Mouse (Mus musculus): Measurements from ENCODE around the gene Tspyl1.
"Not testable (repeated sequence)": the region's sequence is repeated elsewhere in the genome, so short reads cannot be mapped to it uniquely, and the experiment has no call there.

The Tspyl1 gene

DNA sequence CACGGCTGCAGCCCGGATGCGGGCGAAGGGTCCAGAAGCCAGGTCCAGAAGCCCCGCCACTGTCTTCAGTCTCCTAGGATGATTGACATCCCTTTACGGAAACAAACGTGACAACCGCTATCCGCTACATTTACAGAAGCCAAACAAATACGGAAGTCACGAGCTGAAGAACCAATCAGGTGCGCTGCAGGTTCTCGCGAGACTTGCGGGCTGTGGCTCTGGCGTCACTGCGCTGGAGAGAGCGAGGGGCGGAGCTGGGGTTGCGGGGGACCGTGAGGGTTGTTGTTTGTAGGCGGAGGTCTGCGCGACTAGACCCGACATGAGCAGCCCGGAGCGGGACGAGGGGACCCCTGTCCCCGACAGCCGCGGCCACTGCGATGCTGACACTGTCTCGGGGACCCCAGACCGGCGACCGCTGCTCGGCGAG lies at the start of gene Tspyl1:
Tspyl1 (plus strand) TSS at position 229 of the 427 bp plus-strand sequence.
- DNase-seq = peak; percentile 99

DNA sequence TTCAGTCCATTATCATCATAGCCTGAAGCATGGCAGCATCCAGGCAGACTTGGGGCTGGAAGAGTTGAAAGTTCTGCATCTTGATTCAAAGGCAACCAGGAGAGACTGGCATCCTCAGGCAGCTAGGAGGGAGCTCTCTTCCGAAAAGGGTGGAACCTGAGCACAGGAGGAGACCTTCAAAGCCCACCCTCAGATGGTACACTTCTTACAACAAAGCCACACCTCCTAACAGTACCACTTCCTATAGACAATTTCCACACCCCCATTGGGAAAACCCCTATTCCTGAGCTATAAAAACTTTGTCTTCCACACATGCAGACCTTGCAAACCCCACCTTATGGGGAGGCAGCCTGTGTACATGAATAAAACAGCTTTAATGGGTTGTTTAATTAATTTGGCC lies 48.6 kb upstream of the Tspyl1 start:
- no peak for DNase-seq

DNA sequence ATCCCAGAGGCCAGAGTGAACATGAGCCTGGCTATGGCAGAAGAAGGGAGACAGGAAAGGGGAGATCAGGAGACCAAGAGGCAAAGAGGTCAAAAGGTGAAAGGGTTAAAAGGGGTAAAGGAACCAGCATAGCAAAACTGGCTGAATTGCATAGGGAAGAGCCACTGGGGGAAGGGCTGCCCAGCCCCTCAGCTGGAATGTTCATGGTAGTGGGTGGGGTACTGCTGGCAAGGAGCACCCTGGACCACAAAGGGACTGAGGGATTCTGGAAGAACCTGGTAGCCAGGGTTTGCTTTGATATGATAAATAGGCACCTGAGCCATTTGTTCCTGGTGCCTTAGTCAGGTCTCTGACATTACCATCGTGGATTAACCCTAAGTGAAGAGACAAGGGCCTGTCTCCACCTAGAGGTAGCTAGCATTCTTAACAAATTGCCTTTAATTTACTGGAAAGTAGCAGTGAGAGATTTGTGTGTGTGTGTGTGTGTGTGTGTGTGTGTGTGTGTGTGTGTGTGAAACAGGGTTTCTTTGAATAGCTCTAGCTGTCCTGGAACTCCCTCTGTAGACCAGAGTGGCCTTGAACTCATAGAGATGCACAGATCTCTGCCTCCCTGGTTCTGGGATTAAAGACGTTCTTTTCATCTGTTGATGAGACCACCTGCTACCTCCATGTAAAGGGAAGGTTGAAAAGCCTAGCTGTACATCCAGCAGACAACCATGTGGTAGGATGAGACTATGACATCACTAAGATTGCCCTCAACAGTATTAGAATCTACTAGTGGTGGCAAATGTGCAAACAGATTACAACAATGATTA lies 47.9 kb upstream of the Tspyl1 start:
- no peak for DNase-seq

GRCm38 (mm10) chr10:34235384-34235783 lies 46.6 kb upstream of the Tspyl1 start:
- DNase-seq = no peak

DNA sequence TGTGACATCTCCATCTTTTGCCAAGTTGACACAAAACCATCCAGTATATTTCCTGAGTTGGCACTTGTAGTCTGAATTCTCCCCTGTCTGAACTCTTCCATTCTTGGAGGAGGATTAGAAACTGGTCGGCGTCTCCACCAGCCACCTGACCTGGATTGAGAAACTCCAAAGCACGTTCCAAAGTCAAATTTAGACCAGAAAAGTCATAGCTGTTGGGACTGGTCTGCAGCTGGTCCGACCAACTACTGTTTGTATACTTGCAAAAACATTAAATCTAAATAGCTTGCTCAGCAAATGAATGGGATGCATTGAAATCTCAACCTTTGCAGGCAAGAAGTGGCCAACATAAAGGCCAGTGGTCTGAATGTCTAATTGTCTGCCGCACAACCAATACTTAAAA lies 45.4 kb upstream of the Tspyl1 start:
- DNase-seq = no peak

DNA sequence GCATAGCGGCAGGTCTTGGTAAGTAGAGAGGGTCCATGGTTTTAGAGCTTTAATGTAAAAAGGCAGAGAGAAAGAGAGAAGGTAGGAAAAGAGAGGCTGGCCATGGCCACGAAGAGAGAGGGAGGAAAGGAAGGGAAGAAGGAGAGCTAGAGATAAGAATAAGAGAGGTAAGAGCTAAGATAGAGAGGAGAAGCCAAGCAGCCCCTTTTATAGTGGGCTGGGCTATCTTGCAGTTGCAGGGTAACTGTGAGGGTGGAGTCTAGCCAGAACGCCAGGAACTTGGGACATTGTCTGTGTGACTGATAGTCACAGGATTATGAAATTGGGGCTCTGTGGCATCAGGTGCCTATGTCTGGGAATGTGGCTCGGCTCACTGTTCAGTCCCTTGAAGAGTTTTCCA lies 43.5 kb upstream of the Tspyl1 start:
- DNase-seq = no peak

GRCm38 (mm10) chr10:34244745-34245144 lies 37.2 kb upstream of the Tspyl1 start:
- DNase-seq = no peak

DNA sequence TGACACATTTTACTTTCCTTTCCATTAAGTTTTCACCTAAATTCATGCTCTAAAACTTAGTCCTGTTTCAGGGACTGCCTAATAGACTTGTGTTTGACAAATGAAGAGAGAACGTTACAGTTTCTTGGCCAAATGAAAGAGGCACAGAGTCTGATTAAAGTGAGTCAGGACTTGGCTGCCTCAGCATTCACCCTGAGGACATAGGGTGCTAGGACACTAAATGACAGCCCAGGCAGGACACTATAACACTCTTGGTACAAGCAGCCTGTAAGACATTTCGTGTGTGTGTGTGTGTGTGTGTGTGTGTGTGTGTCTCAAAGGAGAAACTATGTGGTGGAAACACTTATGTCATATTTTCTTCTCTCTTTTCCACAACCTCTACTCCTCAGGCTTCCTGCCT lies 35.9 kb upstream of the Tspyl1 start:
- no peak for DNase-seq

DNA sequence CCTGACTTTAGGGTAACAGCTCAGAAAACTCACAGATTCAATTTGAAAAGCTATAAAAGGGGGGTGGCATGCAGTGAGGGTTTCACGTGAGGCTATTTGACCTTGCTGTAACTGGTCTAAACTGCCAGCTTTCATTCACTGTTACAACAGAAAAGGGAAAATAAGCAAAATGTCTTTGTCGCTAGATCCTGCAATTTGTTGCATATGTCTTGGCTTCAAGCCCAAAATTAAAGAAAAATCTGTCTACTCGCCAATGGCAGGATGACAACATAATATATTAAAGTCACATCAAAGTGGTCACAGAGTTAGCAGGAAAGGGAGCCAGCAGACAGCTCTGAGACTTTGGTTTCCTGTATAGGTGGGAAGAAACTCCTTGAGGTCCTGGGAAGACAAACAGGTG lies 34.2 kb upstream of the Tspyl1 start:
- no peak for DNase-seq

GRCm38 (mm10) chr10:34249594-34249993 lies 32.4 kb upstream of the Tspyl1 start:
- DNase-seq = no peak

DNA sequence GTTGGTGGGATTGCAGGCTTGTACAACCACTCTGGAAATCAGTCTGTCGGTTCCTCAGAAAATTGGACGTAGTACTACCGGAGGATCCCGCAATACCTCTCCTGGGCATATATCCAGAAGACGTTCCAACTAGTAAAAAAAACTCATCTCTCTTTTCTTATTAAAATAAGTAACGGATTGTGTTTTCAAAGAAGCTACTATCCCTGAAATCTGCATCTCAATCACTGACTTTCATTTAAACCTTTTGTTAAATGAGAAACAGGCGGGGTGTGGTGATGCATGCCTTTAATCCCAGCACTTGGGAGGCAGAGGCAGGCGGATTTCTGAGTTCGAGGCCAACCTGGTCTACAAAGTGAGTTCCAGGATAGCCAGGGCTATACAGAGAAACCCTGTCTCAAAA lies 29.2 kb upstream of the Tspyl1 start:
- not testable (repeated sequence) for DNase-seq

DNA sequence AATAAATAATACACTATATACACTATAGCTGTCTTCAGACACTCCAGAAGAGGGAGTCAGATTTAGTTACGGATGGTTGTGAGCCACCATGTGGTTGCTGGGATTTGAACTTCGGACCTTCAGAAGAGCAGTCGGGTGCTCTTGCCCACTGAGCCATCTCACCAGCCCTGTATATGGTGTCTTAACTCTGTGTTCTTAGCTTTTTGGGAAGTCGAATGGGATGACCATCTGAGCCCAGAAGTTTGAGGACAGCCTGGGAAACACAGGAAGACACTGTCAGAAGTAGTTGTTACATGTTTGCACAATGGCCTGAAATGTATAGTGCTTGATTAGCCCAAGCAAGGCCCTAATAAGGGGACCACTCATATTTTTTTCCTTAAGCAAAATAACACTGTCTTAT lies 16.9 kb upstream of the Tspyl1 start:
- no peak for DNase-seq

GRCm38 (mm10) chr10:34267312-34268070 lies 14.5 kb upstream of the Tspyl1 start:
- no peak for DNase-seq

GRCm38 (mm10) chr10:34271681-34272080 lies 10.3 kb upstream of the Tspyl1 start:
- no peak for DNase-seq

DNA sequence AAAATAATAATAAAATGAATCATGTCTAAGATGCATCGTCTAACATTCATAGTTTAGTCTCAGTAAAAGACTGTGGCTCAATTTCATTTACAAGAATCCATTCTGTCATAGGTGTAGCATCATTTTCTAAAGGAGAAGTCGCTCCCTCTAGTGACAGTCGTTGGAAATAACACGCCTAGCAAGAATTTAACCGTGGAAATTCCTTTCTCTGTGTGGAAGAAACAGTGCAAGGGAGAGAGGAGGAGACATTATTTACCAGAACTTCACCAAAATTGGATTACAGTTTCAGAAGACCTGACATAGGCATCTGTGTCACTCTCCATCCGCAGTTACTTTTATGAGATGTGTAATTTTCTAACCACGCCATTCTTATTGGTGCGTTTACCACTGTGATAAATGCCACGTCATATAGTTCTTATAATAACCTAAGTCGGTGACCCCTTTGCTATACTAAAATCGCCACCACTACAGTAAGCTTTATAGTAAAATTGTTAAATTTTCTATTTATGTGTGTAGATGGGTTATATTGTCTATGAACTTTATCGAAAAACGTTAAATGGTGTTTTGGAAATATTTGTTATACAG lies 1.3 kb upstream of the Tspyl1 start:
- peak; percentile 85 for DNase-seq

GRCm38 (mm10) chr10:34281211-34281961 lies 604 bp upstream of the Tspyl1 start:
- DNase-seq = peak; percentile 58

DNA sequence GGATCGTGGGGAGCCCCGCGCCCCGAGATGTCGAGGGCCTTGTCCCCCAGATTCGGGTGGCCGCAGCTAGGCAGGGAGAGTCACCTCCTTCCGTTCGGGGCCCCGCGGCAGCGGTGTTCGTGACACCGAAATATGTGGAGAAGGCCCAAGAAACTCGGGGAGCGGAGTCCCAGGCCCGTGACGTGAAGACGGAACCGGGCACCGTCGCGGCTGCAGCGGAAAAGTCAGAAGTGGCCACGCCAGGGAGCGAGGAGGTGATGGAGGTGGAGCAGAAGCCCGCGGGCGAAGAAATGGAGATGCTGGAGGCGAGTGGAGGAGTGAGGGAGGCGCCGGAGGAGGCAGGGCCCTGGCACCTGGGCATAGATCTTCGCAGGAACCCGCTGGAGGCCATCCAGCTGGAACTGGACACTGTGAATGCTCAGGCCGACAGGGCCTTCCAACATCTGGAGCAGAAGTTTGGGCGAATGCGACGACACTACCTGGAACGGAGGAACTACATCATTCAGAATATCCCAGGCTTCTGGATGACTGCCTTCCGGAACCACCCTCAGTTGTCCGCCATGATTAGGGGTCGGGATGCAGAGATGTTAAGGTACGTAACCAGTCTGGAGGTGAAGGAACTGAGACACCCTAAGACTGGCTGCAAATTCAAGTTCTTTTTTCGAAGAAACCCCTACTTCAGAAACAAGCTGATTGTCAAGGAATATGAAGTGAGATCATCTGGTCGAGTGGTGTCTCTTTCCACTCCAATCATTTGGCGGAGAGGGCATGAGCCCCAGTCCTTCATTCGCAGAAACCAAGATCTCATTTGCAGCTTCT lies 639 bp downstream of the Tspyl1 start:
- no peak for DNase-seq

DNA sequence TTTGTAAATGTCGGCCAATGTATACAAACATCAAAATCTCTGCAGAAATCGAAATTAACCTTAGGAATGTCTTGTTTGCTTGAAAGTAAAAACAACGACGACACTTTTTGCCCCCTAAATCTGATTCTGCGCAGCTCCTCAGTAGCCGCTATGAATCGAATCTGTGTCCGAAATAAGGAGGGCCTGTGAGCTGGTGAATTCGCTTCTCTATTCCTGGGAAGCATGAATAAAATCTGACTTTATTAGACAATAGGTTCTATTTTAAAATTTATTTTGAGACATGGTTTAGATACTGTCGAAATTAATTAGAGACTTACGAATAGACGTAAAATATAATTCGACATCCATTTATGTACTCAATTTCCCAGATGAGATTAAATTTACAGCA lies 14.9 kb downstream of the Tspyl1 start:
- DNase-seq = no peak

DNA sequence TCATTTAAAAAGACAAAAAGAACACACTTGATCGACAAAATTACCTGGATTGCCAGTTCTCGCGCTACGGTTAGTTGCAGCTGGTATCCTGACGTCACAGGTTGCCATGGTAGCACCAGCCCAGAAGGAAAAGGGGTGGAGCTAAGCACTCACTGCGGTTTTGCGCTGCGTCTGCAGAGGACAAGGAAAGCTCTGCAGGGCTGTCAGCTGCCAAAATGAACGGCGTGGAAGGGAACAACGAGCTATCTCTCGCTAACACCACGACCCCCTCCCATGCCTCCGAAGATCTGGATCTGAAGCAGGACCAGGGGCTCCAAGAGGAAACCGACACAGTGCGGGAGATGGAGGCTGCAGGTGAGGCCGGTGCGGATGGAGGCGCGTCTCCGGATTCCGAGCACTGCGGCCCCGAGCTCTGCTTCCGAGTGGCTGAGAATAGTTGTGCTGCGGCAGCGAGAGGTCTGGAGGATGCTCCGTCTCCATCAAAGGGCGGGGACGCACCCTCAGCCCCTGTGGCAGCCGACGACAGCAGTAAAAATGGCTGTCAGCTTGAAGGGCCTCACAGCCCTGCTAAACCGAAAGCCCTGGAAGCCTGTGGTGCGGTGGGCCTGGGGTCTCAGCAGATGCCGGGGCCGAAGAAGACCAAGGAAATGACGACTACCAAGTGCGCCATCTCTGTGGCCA lies 15.4 kb downstream of the Tspyl1 start, which contains the start of gene Tspyl4:
Tspyl4 (plus strand) TSS at position 144 of the 681 bp plus-strand sequence.
- DNase-seq = peak; percentile 97

GRCm38 (mm10) chr10:34297980-34298753 lies 16.2 kb downstream of the Tspyl1 start:
- peak; percentile 52 for DNase-seq

GRCm38 (mm10) chr10:34300368-34300767 lies 18.4 kb downstream of the Tspyl1 start:
- peak; percentile 48 for DNase-seq
